10 mouse cellular contexts compared by ENCODE assay signal in genomic region chr17:6661093-6661816, GRCm38 (mm10). TPM values are rescaled to one million over a fixed set of nuclear protein-coding genes. Genes with fewer than 3 reads are reported as not detected.
DNase-seq lines count a peak whose midpoint lies in the region; ATAC-seq and TF ChIP-seq lines count a peak whose summit lies in the region.
"Not testable (repeated sequence)": the region's sequence is repeated elsewhere in the genome, so short reads cannot be mapped to it uniquely, and the experiment has no call there.
"Had no signal": no experiment of that assay in that cellular context is flagged by ENCODE, and none has a peak within 500 bp of the region (broad histone marks: within the 10 kb centered on the region; RNA-seq: fewer than 3 reads in every experiment).

No protein-coding gene starts in this region.

- H3K79me2 ChIP-seq in CH12.LX (replicated peaks; ENCODE audit: control insufficient read depth, extremely low read depth, insufficient read depth, poor library complexity, severe bottlenecking) = peaks cover 14% of the 10 kb centered on the region

- TF ChIP-seq CTCF in CH12.LX (conservative IDR thresholded peaks at IDR 0.05 in 1 of 2, IDR thresholded peaks at IDR 0.05 in 1 of 2; ENCODE audit: low read depth in 2 of 2, low read length in 2 of 2); kidney, postnatal 0 days (IDR thresholded peaks at IDR 0.05; ENCODE audit: low read depth): not testable (repeated sequence)

- intact Hi-C loops in heart, postnatal 25 days (cut with DNase I) = not testable (repeated sequence)

- not testable (repeated sequence) for H3K36me3 ChIP-seq in CH12.LX (replicated peaks in 1 of 2; ENCODE audit: control insufficient read depth in 1 of 2, insufficient read depth in 1 of 2, low read length in 1 of 2); kidney, postnatal 0 days (ENCODE audit: insufficient read depth, low read length); lung, embryonic 15.5 days; neural tube, embryonic 13.5 days

- 37% methylated on average over 6 of the region's 11 CpGs for WGBS in kidney, postnatal 0 days
- 25% methylated on average over 10 of the region's 11 CpGs for WGBS in lung, embryonic 15.5 days
- 46% methylated on average over 8 of the region's 11 CpGs for WGBS in neural tube, embryonic 13.5 days

- H3K27me3 ChIP-seq in CH12.LX (replicated peaks); kidney, postnatal 0 days (ENCODE audit: insufficient read depth, low read length); lung, embryonic 15.5 days; neural tube, embryonic 13.5 days: not testable (repeated sequence)

- H3K27ac ChIP-seq in CH12.LX (ENCODE audit: insufficient read depth, low read depth) = peak overlapping the region; percentile 58
- not testable (repeated sequence) for H3K27ac ChIP-seq in kidney, postnatal 0 days; neural tube, embryonic 13.5 days (replicated peaks)
- H3K27ac ChIP-seq in lung, embryonic 15.5 days = peak overlapping the region; percentile 61

- dilution Hi-C loops in CH12.LX (cut with MboI; ENCODE audit: extremely low pct_ligation_motif_present, extremely low pct_unique_long_range_greater_than_20kb, low sequenced_read_pairs) = not testable (repeated sequence)

- H3K4me2 ChIP-seq in CH12.LX (ENCODE audit: insufficient read depth, low read depth, poor library complexity, severe bottlenecking) = peak overlapping the region; percentile 24; the same call in 1 of the 2 replicates
- H3K4me2 ChIP-seq in kidney, postnatal 0 days (ENCODE audit: low read length); lung, embryonic 15.5 days; neural tube, embryonic 13.5 days: not testable (repeated sequence)

- peak overlapping the region in 2 of 3 experiments; percentile 29 to 44 for H3K4me3 ChIP-seq in CH12.LX (replicated peaks in 1 of 3; ENCODE audit: low read depth in 2 of 3, low read length in 2 of 3, poor library complexity in 1 of 3)
- H3K4me3 ChIP-seq in kidney, postnatal 0 days (replicated peaks; ENCODE audit: low read depth, low read length); lung, embryonic 15.5 days; neural tube, embryonic 13.5 days: not testable (repeated sequence)

- not testable (repeated sequence) for ATAC-seq in kidney, postnatal 0 days (replicated peaks; ENCODE audit: low FRiP score, low read depth)
- ATAC-seq in lung, embryonic 15.5 days (ENCODE audit: borderline replicate concordance, extremely low read depth, low FRiP score, low TSS enrichment) = peak; percentile 62; the same call in 1 of the 2 replicates
- 0 out of 2 replicates have a peak, but pooled peaks have one; percentile 28 for ATAC-seq in neural tube, embryonic 13.5 days (ENCODE audit: low read depth)

- not testable (repeated sequence) for TF ChIP-seq EP300 in CH12.LX (IDR thresholded peaks at IDR 0.05; ENCODE audit: low read length)

- in situ Hi-C loops in CH12.LX (cut with MboI; ENCODE audit: low pct_ligation_motif_present, low pct_unique_long_range_greater_than_20kb, low sequenced_read_pairs) = not testable (repeated sequence)

- not testable (repeated sequence) for H3K4me1 ChIP-seq in CH12.LX (ENCODE audit: control insufficient read depth in 1 of 2, insufficient read depth in 2 of 2); kidney, postnatal 0 days (replicated peaks; ENCODE audit: insufficient read depth, low read length); lung, embryonic 15.5 days; neural tube, embryonic 13.5 days (replicated peaks)

- not testable (repeated sequence) for H3K9me3 ChIP-seq in CH12.LX (replicated peaks; ENCODE audit: low read length); kidney, postnatal 0 days (replicated peaks; ENCODE audit: low read length); lung, embryonic 15.5 days; neural tube, embryonic 13.5 days

- not testable (repeated sequence) for TF ChIP-seq RAD21 in CH12.LX (IDR thresholded peaks at IDR 0.05; ENCODE audit: low read depth, low read length)

- not testable (repeated sequence) for TF ChIP-seq POLR2A in CH12.LX (IDR thresholded peaks at IDR 0.05; ENCODE audit: low read depth, low read length)

- H3K9ac ChIP-seq in CH12.LX (ENCODE audit: insufficient read depth, low read depth) = peak overlapping the region; percentile 7; the same call in 1 of the 2 replicates
- not testable (repeated sequence) for H3K9ac ChIP-seq in kidney, postnatal 0 days (ENCODE audit: low read depth, low read length); lung, embryonic 15.5 days; neural tube, embryonic 13.5 days

- peak; percentile 44 for DNase-seq in CH12.LX (ENCODE audit: extremely low read depth)
- DNase-seq in embryo, embryonic 9.5 days (ENCODE audit: extremely low spot score) = peak; percentile 4
- DNase-seq in gastrocnemius, postnatal 4 days (ENCODE audit: low spot score in 2 of 2) = peak; percentile 23 to 37
- DNase-seq in heart, postnatal 25 days (ENCODE audit: low spot score) = peak; percentile 58
- peak; percentile 3 for DNase-seq in kidney, postnatal 0 days (ENCODE audit: low spot score)
- peak; percentile 72 to 79 for DNase-seq in thymus, postnatal 10 days (ENCODE audit: low spot score in 2 of 2)

TF ChIP-seq in CH12.LX, 34 proteins besides CTCF, POLR2A, EP300 and RAD21:
- TF ChIP-seq ZNF384 (IDR thresholded peaks at IDR 0.05; ENCODE audit: low read depth, low read length) (peak; percentile 77), MXI1 (IDR thresholded peaks at IDR 0.05; ENCODE audit: low read depth, low read length) (0 out of 2 replicates have a peak, but pooled peaks have one; percentile 31), ETS1 (conservative IDR thresholded peaks at IDR 0.05; ENCODE audit: low read depth, low read length) (peak; percentile 52), SIN3A (IDR thresholded peaks at IDR 0.05; ENCODE audit: low read length) (peak; percentile 74)

RNA-seq across cellular contexts. Expression of gene Sytl3, which starts 2.4 kb away (rescaled TPM):
- total RNA-seq in CH12.LX (2012; rRNA removed) = 39.4 and 73.2 TPM in 2 replicates
- 27.5 and 27.6 TPM in 2 replicates for total RNA-seq in CH12.LX (2014; rRNA removed)
- polyA plus RNA-seq in CH12.LX (2012; ENCODE audit: insufficient read length, low read depth) = 59.3 and 72.3 TPM in 2 replicates
- 1 to 10 TPM in 1 of 2 experiments, under 1 TPM in 1; 0.86 to 1.7 TPM for total RNA-seq in gastrocnemius, postnatal 4 days (2021)
- total RNA-seq in heart, postnatal 25 days (2021) = under 1 TPM; 0.39 to 0.57 TPM
- polyA plus RNA-seq in kidney, postnatal 0 days (2015; fragmentation: Nextera tagmentation; extraction: Ambion mirVana) = 2.5 and 3.2 TPM in 2 replicates
- 0.44 and 1.1 TPM in 2 replicates for polyA plus RNA-seq in lung, embryonic 15.5 days (2015; fragmentation: Nextera tagmentation; extraction: Ambion mirVana)
- polyA plus RNA-seq in neural tube, embryonic 13.5 days (2015; fragmentation: Nextera tagmentation; extraction: Ambion mirVana) = 0.83 and 1.1 TPM in 2 replicates
- polyA plus RNA-seq: erythroblast, embryonic 14.5 days; Patski had no signal

RNA-seq across cellular contexts. Expression of gene Dynlt1f, which starts 5.6 kb away (rescaled TPM):
- total RNA-seq in CH12.LX (2012; rRNA removed) (197 and 215 TPM in 2 replicates), CH12.LX (2014; rRNA removed) (332 and 352 TPM in 2 replicates)
- 126 and 165 TPM in 2 replicates for polyA plus RNA-seq in CH12.LX (2012; ENCODE audit: insufficient read length, low read depth)
- total RNA-seq in gastrocnemius, postnatal 4 days (2021) = 100 to 1,000 TPM; 121 to 140 TPM
- 10 to 100 TPM; 50.6 to 59.2 TPM for total RNA-seq in heart, postnatal 25 days (2021)
- polyA plus RNA-seq in kidney, postnatal 0 days (2015; fragmentation: Nextera tagmentation; extraction: Ambion mirVana) = 254 and 271 TPM in 2 replicates
- polyA plus RNA-seq in lung, embryonic 15.5 days (2015; fragmentation: Nextera tagmentation; extraction: Ambion mirVana) = 261 and 273 TPM in 2 replicates
- 340 and 377 TPM in 2 replicates for polyA plus RNA-seq in neural tube, embryonic 13.5 days (2015; fragmentation: Nextera tagmentation; extraction: Ambion mirVana)

RNA-seq across cellular contexts. Expression of gene Dynlt1c, which starts 59.8 kb away (rescaled TPM):
- 11.2 and 16.5 TPM in 2 replicates for total RNA-seq in CH12.LX (2012; rRNA removed)
- total RNA-seq in CH12.LX (2014; rRNA removed) = 11.2 and 14.7 TPM in 2 replicates
- 2.3 and 6.5 TPM in 2 replicates for polyA plus RNA-seq in CH12.LX (2012; ENCODE audit: insufficient read length, low read depth)
- total RNA-seq in gastrocnemius, postnatal 4 days (2021) = 10 to 100 TPM in 1 of 2 experiments, 1 to 10 TPM in 1; 6.7 to 12.9 TPM
- 1 to 10 TPM; 3.8 to 4.2 TPM for total RNA-seq in heart, postnatal 25 days (2021)
- polyA plus RNA-seq in kidney, postnatal 0 days (2015; fragmentation: Nextera tagmentation; extraction: Ambion mirVana) = 20.8 and 21.9 TPM in 2 replicates
- 34.2 and 36.9 TPM in 2 replicates for polyA plus RNA-seq in lung, embryonic 15.5 days (2015; fragmentation: Nextera tagmentation; extraction: Ambion mirVana)
- 80.0 and 85.0 TPM in 2 replicates for polyA plus RNA-seq in neural tube, embryonic 13.5 days (2015; fragmentation: Nextera tagmentation; extraction: Ambion mirVana)

Comparison
In these comparisons a context has a peak if more than half of its experiments do, and no peak if none do; other contexts are left out.
1. DNase-seq: peak in every context shown above with its lines; median percentile 76 in thymus, postnatal 10 days; 58 in heart, postnatal 25 days; 44 in CH12.LX; 30 in gastrocnemius, postnatal 4 days; 4 in embryo, embryonic 9.5 days; 3 in kidney, postnatal 0 days.
2. RNA of gene Sytl3, which starts 2.4 kb away (polyA plus RNA-seq): 59.3 to 72.3 TPM in CH12.LX; 2.5 to 3.2 TPM in kidney, postnatal 0 days, 0.44 to 1.1 TPM in lung, embryonic 15.5 days and 0.83 to 1.1 TPM in neural tube, embryonic 13.5 days; every median in the first group is over 10 times any median in the second.